Mouse (Mus musculus): ENCODE data around the gene Megf9.

The Megf9 gene

GRCm38 (mm10) chr4:70534891-70535269 is at the start of gene Megf9:
TSS of gene Megf9 (minus strand) at chr4:70534995.
- peak; percentile 96 for DNase-seq (ENCODE audit: low spot score)

- no peak for DNase-seq (ENCODE audit: low spot score)
These were observed 44.9 kb upstream of the Megf9 start for GRCm38 (mm10) chr4:70579654-70580053.

DNA sequence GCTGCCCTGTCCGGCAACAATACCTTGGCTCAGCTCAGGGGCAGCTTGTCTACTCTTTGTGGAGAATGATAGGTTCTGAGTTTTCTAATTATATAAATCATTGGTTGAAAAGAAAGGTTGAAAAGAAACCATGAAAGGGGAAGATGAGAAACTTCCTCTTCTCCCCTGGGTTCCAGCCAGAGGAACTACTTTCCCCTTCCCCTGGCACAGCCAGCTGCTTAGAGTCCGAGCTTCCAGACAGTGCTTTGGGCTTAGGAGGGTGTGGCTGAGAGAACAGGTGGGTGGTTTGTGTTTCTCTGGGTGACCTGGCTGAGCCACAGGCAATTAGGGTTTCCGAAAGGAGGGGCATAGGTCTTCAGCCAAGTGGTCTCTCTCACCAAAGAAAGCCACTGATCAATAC is 43.5 kb upstream of the Megf9 start:
- no peak for DNase-seq (ENCODE audit: low spot score)

GRCm38 (mm10) chr4:70576096-70576495 is 41.3 kb upstream of the Megf9 start:
- DNase-seq (ENCODE audit: low spot score), result no peak

GRCm38 (mm10) chr4:70573926-70574325 is 39.1 kb upstream of the Megf9 start:
- no peak for DNase-seq (ENCODE audit: low spot score)

- DNase-seq (ENCODE audit: low spot score), result no peak
These were observed 19.1 kb upstream of the Megf9 start for GRCm38 (mm10) chr4:70553888-70554287.

DNA sequence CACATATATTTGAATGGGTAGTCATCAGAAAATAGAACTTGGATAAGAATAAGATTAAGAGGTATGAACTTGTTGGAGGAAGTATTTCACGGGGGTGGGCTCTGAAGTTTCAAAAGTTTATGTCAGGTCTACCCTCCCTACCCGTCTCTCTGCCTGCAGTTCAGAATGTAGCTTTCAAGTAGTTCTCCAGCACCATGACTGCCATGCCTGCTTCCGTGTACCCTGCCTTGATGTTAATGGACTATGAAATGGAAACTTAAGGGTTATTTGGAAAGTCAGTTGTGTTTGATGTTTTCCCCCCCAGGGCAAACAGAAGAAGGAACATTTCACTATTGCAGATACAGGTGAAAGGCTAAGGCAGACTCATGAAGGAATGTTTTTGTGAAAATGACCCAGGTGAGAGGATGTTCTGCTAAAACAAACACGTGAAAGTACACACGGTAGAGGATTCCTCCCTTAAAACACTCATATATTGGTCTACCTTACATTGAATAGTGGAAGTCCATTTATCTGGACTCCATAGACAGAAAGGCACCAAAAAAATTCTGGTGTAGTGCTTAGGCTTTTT is 18.5 kb upstream of the Megf9 start:
- DNase-seq (ENCODE audit: low spot score), result no peak

DNA sequence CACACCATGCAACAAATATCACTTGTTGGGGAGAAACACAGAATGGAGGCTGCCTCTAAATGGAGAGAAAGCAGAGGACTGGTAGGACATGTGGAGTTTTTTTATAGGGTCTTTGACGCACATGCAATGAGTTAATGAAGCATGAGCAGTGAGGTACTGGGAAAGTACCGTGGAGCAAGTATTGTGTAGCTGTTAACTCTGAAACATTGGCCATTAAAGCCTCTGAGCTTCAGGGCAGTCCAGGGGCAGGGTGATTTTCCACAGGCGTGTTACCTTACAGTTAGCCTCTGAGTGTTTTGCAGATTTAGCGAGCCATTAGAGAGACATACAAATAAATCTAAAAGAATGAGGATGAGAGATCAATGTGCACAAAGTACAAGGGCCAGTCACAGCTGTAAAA is 17.3 kb upstream of the Megf9 start:
- no peak for DNase-seq (ENCODE audit: low spot score)

- no peak for DNase-seq (ENCODE audit: low spot score)
These were observed 12.8 kb upstream of the Megf9 start for GRCm38 (mm10) chr4:70547411-70548148.

DNA sequence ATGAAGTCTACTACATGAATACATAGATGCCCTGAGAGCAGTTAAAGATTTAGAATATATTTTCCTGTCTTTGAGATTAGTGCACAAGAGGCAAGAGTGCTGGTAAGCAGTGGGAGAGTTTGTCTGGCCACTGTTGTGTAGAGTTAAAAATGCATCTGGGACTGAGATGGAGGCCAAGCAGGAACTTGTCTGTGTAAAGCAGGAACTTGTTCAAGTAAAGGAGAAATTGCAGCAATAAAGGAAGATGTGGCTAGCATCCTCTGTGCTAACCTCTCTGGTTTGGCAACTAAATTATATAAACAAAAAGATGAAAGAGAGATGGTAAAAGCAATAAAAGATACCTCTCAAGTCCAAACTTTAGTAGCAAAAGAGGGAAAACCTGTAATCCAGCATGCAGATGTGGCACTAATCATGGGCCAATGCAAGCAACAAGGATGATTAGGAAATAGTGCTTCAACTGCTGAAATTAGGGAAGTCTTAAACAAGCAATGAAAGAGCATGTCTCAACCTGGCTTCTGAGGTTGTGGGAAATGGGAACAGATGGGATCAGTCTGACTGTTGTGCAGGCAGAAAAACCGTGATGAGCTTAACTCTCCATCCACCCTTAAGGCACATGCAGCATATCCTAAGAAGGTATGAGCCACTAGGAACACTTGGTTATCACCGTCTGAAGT is 11.2 kb upstream of the Megf9 start:
- no peak for DNase-seq (ENCODE audit: low spot score)

- DNase-seq (ENCODE audit: low spot score), result no peak
These were observed 9.6 kb upstream of the Megf9 start for GRCm38 (mm10) chr4:70544390-70544789.

GRCm38 (mm10) chr4:70542387-70542786 is 7.6 kb upstream of the Megf9 start:
- no peak for DNase-seq (ENCODE audit: low spot score)

GRCm38 (mm10) chr4:70540743-70541142 is 5.9 kb upstream of the Megf9 start:
- DNase-seq (ENCODE audit: low spot score), result no peak

- no peak for DNase-seq (ENCODE audit: low spot score)
These were observed 2.1 kb upstream of the Megf9 start for GRCm38 (mm10) chr4:70536661-70537580.

DNA sequence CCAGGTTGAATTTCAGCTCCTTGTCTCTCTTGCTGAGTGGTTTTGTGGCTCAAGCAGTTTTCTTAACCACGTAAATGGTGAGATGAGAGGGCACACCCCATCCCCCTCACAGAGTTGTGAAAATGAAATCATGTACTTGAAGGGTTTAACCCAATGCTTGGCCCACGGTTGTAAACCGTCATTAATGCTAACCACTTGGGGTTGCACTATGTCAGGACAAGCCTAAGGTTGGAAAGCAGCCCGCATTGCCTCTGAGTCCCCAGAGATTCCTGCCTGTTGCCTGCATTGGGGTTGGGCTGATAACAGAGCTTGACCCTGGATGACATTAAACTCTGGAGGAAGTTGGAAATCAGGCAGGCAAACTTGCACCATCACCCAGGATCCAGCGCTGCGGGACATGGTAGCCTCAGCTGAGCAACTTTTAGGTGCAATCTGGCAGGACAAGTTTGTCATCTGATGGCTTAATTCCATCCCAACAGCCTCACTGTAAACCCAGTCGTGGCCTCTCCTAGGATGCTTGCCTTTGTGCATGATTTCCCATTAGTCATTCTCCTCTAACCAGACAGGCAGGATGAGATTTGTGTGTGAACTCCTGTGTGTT is 1.0 kb upstream of the Megf9 start:
- DNase-seq (ENCODE audit: low spot score), result no peak

- DNase-seq (ENCODE audit: low spot score), result no peak
These were observed 494 bp upstream of the Megf9 start for GRCm38 (mm10) chr4:70535289-70535688.

DNA sequence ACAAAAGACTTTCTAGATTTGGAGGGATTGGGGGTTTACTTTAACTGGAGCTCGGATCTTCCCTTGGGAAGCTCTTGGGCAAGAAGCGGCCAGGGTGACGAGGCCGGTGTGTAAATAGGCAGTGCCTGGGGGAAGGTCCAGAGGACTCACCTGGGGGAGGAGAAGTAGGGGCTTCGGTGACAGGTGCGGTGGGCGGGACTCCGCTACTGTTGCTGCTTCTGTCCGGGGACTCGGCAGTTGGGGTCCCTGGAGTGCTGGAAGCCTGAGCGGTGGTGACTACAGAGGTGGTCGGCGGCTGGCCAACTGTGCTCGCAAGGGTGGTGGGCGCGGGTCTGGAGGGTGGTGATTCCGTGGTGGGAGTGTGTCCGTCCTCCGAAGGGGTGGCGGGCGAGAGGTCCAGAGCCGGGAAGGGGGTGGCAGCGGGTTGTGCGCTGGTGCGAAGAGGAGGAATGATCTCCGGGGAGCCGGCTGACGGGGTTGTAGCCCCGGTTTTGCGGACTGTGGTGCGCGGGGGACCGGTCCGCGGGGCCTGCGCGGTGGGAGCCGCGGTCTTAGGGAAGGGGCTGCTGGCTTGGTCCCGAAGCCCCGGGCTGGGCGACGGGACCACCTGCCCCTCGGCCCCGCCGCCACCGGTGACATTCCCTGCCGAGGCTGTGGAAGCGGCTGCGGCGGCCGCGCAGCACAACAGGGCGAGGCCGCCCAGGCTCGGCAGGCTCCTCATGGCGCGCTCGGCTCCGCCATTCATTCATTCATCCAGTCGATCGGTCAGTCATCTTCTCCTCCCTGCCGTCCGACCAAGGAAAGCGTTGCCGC is 511 bp downstream of the Megf9 start:
- peak; percentile 21 for DNase-seq (ENCODE audit: low spot score)

DNA sequence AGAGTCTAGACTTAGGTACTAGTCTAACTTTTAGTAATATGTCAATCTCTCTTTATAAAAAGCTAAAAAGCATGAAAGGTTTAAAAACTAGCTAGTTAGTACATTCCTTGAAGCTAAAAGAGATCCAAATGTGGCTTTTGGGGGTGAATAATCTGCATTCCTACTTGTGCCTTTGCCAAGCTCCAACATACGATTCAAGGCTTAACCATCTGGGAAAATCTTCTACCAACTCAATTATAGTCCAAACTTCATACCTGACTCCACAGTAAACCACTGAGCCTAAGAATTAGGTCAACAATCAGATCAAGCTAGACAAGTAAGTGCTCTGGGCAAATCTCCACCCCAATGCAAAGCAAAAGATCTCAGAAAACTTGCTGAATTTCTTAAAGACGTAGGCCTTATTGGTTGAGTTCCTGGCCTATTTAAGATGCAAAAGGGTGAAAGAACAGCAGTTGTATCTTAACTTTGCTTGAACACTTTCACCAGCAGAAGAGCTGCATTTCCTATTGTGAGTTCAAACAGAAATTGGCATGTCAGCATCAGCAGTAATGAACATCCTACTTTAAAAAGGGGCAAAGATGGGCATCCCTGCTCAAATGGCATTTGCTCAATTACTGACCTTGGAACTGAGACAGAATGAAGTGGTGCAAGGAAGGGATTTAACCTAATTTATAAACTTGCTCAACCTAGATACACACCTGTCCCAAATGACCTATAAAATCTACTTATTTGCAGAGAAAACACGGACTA is 1.6 kb downstream of the Megf9 start:
- DNase-seq (ENCODE audit: low spot score), result no peak

GRCm38 (mm10) chr4:70531021-70531420 is 3.8 kb downstream of the Megf9 start:
- no peak for DNase-seq (ENCODE audit: low spot score)

DNA sequence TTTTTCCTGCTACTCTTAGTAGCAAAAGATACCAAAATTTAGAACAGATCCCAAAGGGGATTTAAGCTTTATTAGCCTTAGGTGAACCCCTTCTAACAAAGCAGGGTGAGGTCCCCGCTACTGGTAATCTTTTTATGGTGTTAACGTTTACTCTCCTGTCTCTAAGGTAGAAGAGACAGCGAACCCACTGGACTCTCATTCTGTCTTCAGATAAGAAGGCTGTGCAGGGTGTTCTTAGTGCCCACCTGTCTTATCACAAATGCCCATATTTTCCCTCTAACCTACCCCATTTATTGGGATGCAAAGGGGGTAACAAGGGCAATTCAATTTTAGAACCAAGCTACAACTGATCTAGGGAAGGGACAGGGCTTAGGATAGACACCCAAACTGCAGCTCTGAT is 6.2 kb downstream of the Megf9 start:
- DNase-seq (ENCODE audit: low spot score), result no peak

Measured in spleen, adult 12 weeks (tissue).